8 mouse cellular contexts compared by ENCODE assay signal in genomic region chr8:119960531-119961104, GRCm38 (mm10). TPM values are rescaled to one million over a fixed set of nuclear protein-coding genes. Genes with fewer than 3 reads are reported as not detected.
A peak's percentile ranks its signal among the peaks of the same experiment; 100 is the strongest.
DNase-seq lines count a peak whose midpoint lies in the region; ATAC-seq lines count a peak whose summit lies in the region.

No protein-coding gene starts in this region.

- DNase-seq in cerebellum, postnatal 10 days = peak; percentile 83 to 92
- peak; percentile 33 for DNase-seq in heart, adult 8-10 months (ENCODE audit: low spot score)
- peak; percentile 58 to 83 for DNase-seq in left cerebral cortex, postnatal 14 days (ENCODE audit: low spot score in 2 of 2)
- peak; percentile 35 for DNase-seq in right cerebral cortex, postnatal 14 days
- no peak for DNase-seq in spleen, adult 18-20 months
- no peak for DNase-seq in thymus, postnatal 36 days

- H3K9me3 ChIP-seq in hindbrain, embryonic 13.5 days = no peaks in the 10 kb centered on the region
- no peaks in the 10 kb centered on the region for H3K9me3 ChIP-seq in hindbrain, embryonic 12.5 days (replicated peaks)

- H3K4me2 ChIP-seq in hindbrain, embryonic 13.5 days = no peak overlapping the region
- no peak overlapping the region for H3K4me2 ChIP-seq in hindbrain, embryonic 12.5 days (replicated peaks)

- WGBS in hindbrain, embryonic 13.5 days = 55% methylated on average over 5 of the region's 5 CpGs
- 57% methylated on average over 5 of the region's 5 CpGs for WGBS in hindbrain, embryonic 12.5 days

- peaks cover 9% of the 10 kb centered on the region for H3K4me1 ChIP-seq in hindbrain, embryonic 13.5 days (replicated peaks)
- 0 out of 2 replicates have a peak, but pooled peaks cover 3% of the 10 kb centered on the region for H3K4me1 ChIP-seq in hindbrain, embryonic 12.5 days

- peak; percentile 57 for ATAC-seq in hindbrain, embryonic 13.5 days (ENCODE audit: low FRiP score)
- ATAC-seq in hindbrain, embryonic 12.5 days (ENCODE audit: low FRiP score) = no peak

- H3K27ac ChIP-seq in hindbrain, embryonic 13.5 days = peak overlapping the region; percentile 45
- H3K27ac ChIP-seq in hindbrain, embryonic 12.5 days = no peak overlapping the region; the same call in 1 of the 2 replicates

- H3K4me3 ChIP-seq in hindbrain, embryonic 13.5 days = no peak overlapping the region
- no peak overlapping the region for H3K4me3 ChIP-seq in hindbrain, embryonic 12.5 days

- no peaks in the 10 kb centered on the region for H3K27me3 ChIP-seq in hindbrain, embryonic 13.5 days
- no peaks in the 10 kb centered on the region for H3K27me3 ChIP-seq in hindbrain, embryonic 12.5 days

- peaks cover 33% of the 10 kb centered on the region for H3K36me3 ChIP-seq in hindbrain, embryonic 13.5 days
- H3K36me3 ChIP-seq in hindbrain, embryonic 12.5 days = peaks cover 29% of the 10 kb centered on the region

- H3K9ac ChIP-seq in hindbrain, embryonic 13.5 days = no peak overlapping the region
- no peak overlapping the region for H3K9ac ChIP-seq in hindbrain, embryonic 12.5 days

- intact Hi-C loops in left cerebral cortex, postnatal 14 days (cut with DNase I) = no loop called here

RNA-seq across cellular contexts. Expression of gene Crispld2, which starts 31.6 kb away (rescaled TPM):
- 3.1 and 3.5 TPM in 2 replicates for polyA plus RNA-seq in hindbrain, embryonic 13.5 days (2015; fragmentation: Nextera tagmentation; extraction: Ambion mirVana)
- 4.8 and 5.3 TPM in 2 replicates for polyA plus RNA-seq in hindbrain, embryonic 12.5 days (2016; fragmentation: Nextera tagmentation; extraction: Ambion mirVana)
- 10 to 100 TPM; 20.9 to 28.7 (median 27.4) TPM for total RNA-seq in heart, adult 8-10 months (2022)
- total RNA-seq in left cerebral cortex, postnatal 14 days (2021) = 1 to 10 TPM; 1.8 to 2.3 TPM

RNA-seq across cellular contexts. Expression of gene Gm20388, which starts 50.0 kb away (rescaled TPM):
- 1.9 and 4.1 TPM in 2 replicates for polyA plus RNA-seq in hindbrain, embryonic 13.5 days (2015; fragmentation: Nextera tagmentation; extraction: Ambion mirVana)
- not detected in 2 replicates for polyA plus RNA-seq in hindbrain, embryonic 12.5 days (2016; fragmentation: Nextera tagmentation; extraction: Ambion mirVana)
- total RNA-seq in heart, adult 8-10 months (2022) = 1 to 10 TPM in 2 of 4 experiments, not detected in 2; 4.2 to 6.7 TPM
- total RNA-seq in left cerebral cortex, postnatal 14 days (2021) = 1 to 10 TPM; 2.8 to 7.3 TPM

RNA-seq across cellular contexts. Expression of gene Usp10, which starts 50.5 kb away (rescaled TPM):
- polyA plus RNA-seq in hindbrain, embryonic 13.5 days (2015; fragmentation: Nextera tagmentation; extraction: Ambion mirVana) = 123 and 126 TPM in 2 replicates
- 137 and 141 TPM in 2 replicates for polyA plus RNA-seq in hindbrain, embryonic 12.5 days (2016; fragmentation: Nextera tagmentation; extraction: Ambion mirVana)
- 10 to 100 TPM; 50.7 to 55.9 (median 53.9) TPM for total RNA-seq in heart, adult 8-10 months (2022)
- 10 to 100 TPM; 82.2 to 95.2 TPM for total RNA-seq in left cerebral cortex, postnatal 14 days (2021)

Comparison
In these comparisons a context has a peak if more than half of its experiments do, and no peak if none do; other contexts are left out.
1. DNase-seq: peak in cerebellum, postnatal 10 days (2 of 2), heart, adult 8-10 months (single experiment), left cerebral cortex, postnatal 14 days (2 of 2) and right cerebral cortex, postnatal 14 days (single experiment); none in spleen, adult 18-20 months (0 of 2) and thymus, postnatal 36 days (0 of 2).
2. RNA of gene Crispld2, which starts 31.6 kb away (total RNA-seq): 20.9 to 28.7 TPM in heart, adult 8-10 months; 1.8 to 2.3 TPM in left cerebral cortex, postnatal 14 days; every median in the first group is over 4 times any median in the second.